Mouse (Mus musculus): ENCODE results near the gene Vmn2r104. TPM values are rescaled to one million over a fixed set of nuclear protein-coding genes. Genes with fewer than 3 reads are reported as not detected.

Vmn2r104 gene
- polyA plus RNA-seq (2015; fragmentation: Nextera tagmentation; extraction: Ambion mirVana): not detected in 2 replicates

- H3K27ac ChIP-seq (replicated peaks): no peak within 1 kb of the TSS
- H3K27me3 ChIP-seq: no peaks in the 10 kb centered on the region
- no peak for ATAC-seq (ENCODE audit: insufficient number of reproducible peaks, low FRiP score, low TSS enrichment, low read depth)
- 76% methylated on average over 1 of the region's 1 CpGs for WGBS
- H3K4me3 ChIP-seq (replicated peaks): no peak within 1 kb of the TSS
- no peak within 1 kb of the TSS for H3K9ac ChIP-seq
- no peak within 1 kb of the TSS for H3K4me2 ChIP-seq (replicated peaks)
- H3K9me3 ChIP-seq (replicated peaks): peaks cover 17% of the 10 kb centered on the region; the same call in 1 of the 2 replicates
- no peaks in the 10 kb centered on the region for H3K36me3 ChIP-seq
- no peaks in the 10 kb centered on the region for H3K4me1 ChIP-seq
These were observed at the start of gene Vmn2r104 for GRCm38 (mm10) chr17:20048236-20048635. Gene Vmn2r104, minus strand, starts transcription at chr17:20048336.

- H3K9me3 ChIP-seq (replicated peaks): no peaks in the 10 kb centered on the region
- H3K27me3 ChIP-seq: no peaks in the 10 kb centered on the region
- WGBS: 75% methylated on average over 6 of the region's 6 CpGs
- H3K9ac ChIP-seq: no peak overlapping the region
- no peak for ATAC-seq (ENCODE audit: insufficient number of reproducible peaks, low FRiP score, low TSS enrichment, low read depth)
- H3K27ac ChIP-seq (replicated peaks): no peak overlapping the region
- H3K4me3 ChIP-seq (replicated peaks): no peak overlapping the region
- H3K4me2 ChIP-seq (replicated peaks): no peak overlapping the region
- no peaks in the 10 kb centered on the region for H3K36me3 ChIP-seq
- no peaks in the 10 kb centered on the region for H3K4me1 ChIP-seq
These were observed 26.0 kb upstream of the Vmn2r104 start for GRCm38 (mm10) chr17:20074090-20074489.

- 90% methylated on average over 4 of the region's 4 CpGs for WGBS
- no peak overlapping the region for H3K27ac ChIP-seq (replicated peaks)
- no peaks in the 10 kb centered on the region for H3K27me3 ChIP-seq
- no peak for ATAC-seq (ENCODE audit: insufficient number of reproducible peaks, low FRiP score, low TSS enrichment, low read depth)
- no peak overlapping the region for H3K4me2 ChIP-seq (replicated peaks)
- H3K9ac ChIP-seq: no peak overlapping the region
- no peaks in the 10 kb centered on the region for H3K4me1 ChIP-seq
- no peaks in the 10 kb centered on the region for H3K36me3 ChIP-seq
- no peak overlapping the region for H3K4me3 ChIP-seq (replicated peaks)
- H3K9me3 ChIP-seq (replicated peaks): no peaks in the 10 kb centered on the region
These were observed 23.7 kb upstream of the Vmn2r104 start for GRCm38 (mm10) chr17:20071656-20072396.

Other genes starting within 250 kb of the Vmn2r104 start
- not detected in 2 replicates for gene Fpr-rs7, start 65.9 kb upstream of the Vmn2r104 start, polyA plus RNA-seq (2015; fragmentation: Nextera tagmentation; extraction: Ambion mirVana)
- gene Fpr-rs6, start 134.8 kb upstream of the Vmn2r104 start, polyA plus RNA-seq (2015; fragmentation: Nextera tagmentation; extraction: Ambion mirVana): not detected in 2 replicates
- not detected in 2 replicates for gene Vmn2r105, start 186.7 kb upstream of the Vmn2r104 start, polyA plus RNA-seq (2015; fragmentation: Nextera tagmentation; extraction: Ambion mirVana)
- gene Vmn2r106, start 237.2 kb upstream of the Vmn2r104 start, polyA plus RNA-seq (2015; fragmentation: Nextera tagmentation; extraction: Ambion mirVana): not detected in 2 replicates

Data from embryonic facial prominence, embryonic 15.5 days (tissue).